Mouse (Mus musculus) midbrain, embryonic 16.5 days (tissue): ENCODE results near the gene Treml2. TPM values are rescaled to one million over a fixed set of nuclear protein-coding genes. Genes with fewer than 3 reads are reported as not detected.
"Not testable (repeated sequence)": the region's sequence is repeated elsewhere in the genome, so short reads cannot be mapped to it uniquely, and the experiment has no call there.

Source experiments
- ATAC-seq: fragments of 200-750 bp; cut with Nextera tagmentation; 2 replicates; pipeline ENCODE4 v1.8.0; 2017; ENCODE audit warnings: moderate TSS enrichment
- H3K27ac ChIP-seq: fragments of 300-500 bp; sonication (generic); 2 replicates; pipeline ENCODE4 v1.5.1; 2014; ENCODE audit warnings: mild to moderate bottlenecking, low read length, mixed read lengths
- H3K27me3 ChIP-seq: fragments of 300-500 bp; sonication (generic); 2 replicates; pipeline ENCODE4 v1.6.1; 2014; ENCODE audit warnings: low read depth, low read length, mixed read lengths; ENCODE audit not compliant: control insufficient read depth, insufficient read depth
- H3K36me3 ChIP-seq: fragments of 300-500 bp; sonication (generic); 2 replicates; pipeline ENCODE4 v1.6.1; 2014; ENCODE audit warnings: mild to moderate bottlenecking, low read length, moderate library complexity, mixed read lengths; ENCODE audit not compliant: control insufficient read depth, insufficient read depth
- H3K4me1 ChIP-seq: fragments of 300-500 bp; sonication (generic); 2 replicates; pipeline ENCODE4 v1.6.1; 2014; ENCODE audit warnings: mild to moderate bottlenecking, low read length, mixed read lengths; ENCODE audit not compliant: control insufficient read depth, insufficient read depth
- H3K4me2 ChIP-seq: fragments of 300-500 bp; sonication (generic); 2 replicates; pipeline ENCODE4 v1.6.1; 2014; ENCODE audit warnings: mild to moderate bottlenecking, low read length, mixed read lengths
- H3K4me3 ChIP-seq: fragments of 300-500 bp; sonication (generic); 2 replicates; pipeline ENCODE4 v1.5.1; 2014; ENCODE audit warnings: low read depth, mild to moderate bottlenecking, low read length, moderate library complexity, mixed read lengths
- H3K9ac ChIP-seq: fragments of 300-500 bp; sonication (generic); 2 replicates; pipeline ENCODE4 v1.6.1; 2014; ENCODE audit warnings: low read depth, low read length, mixed read lengths
- H3K9me3 ChIP-seq: fragments of 300-500 bp; sonication (generic); replicated peaks from 2 replicates; pipeline ENCODE4 v1.6.1; 2014; ENCODE audit warnings: mild to moderate bottlenecking, low read length, mixed read lengths; ENCODE audit not compliant: control insufficient read depth, poor library complexity, severe bottlenecking
- WGBS: fragments of 180-500 bp; shearing (Covaris S2); extraction: QIAGEN DNeasy Blood & Tissue Kit; methylation state at CpG from one replicate; pipeline ENCODE4 v1.1.7; 2014; 5-methylcytosine and 5-hydroxymethylcytosine counted together
- polyA plus RNA-seq: library from polyadenylated mRNA; unstranded; fragments of >200 nt; fragmentation: Nextera tagmentation; extraction: Ambion mirVana; gene quantifications from 2 replicates; pipeline ENCODE4 v1.2.1, GENCODE M21; 2015

Treml2 gene
- polyA plus RNA-seq, 1 experiment from 2014 or later, result 0.09 TPM

DNA sequence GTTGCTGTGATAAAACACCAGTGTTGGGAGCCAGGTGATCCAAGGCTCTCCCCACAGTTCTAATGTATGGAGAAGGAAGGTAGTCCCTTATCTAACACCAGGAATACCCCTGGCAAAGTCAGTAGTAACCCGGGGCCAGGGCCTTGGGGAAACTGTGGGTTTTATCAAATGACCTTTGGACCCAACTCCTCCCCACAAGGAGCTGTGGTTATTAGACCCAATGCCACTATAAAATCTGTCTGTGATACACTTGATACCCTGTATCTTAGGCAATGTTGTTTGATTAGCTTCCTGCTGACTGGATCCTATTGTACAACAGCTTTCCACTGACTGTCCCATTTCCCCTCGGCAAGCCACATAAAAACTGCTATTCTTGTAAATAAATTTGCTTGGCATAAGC is 12.8 kb downstream of the Treml2 start:
- 73% methylated on average over 2 of the region's 2 CpGs for WGBS
- Histone ChIP-seq H3K36me3 (no peaks in the 10 kb centered on the region), H3K9ac (no peak overlapping the region), H3K4me3 (no peak overlapping the region), H3K4me2 (no peak overlapping the region), H3K4me1 (no peaks in the 10 kb centered on the region), H3K27ac (no peak overlapping the region), H3K9me3 (no peaks in the 10 kb centered on the region), H3K27me3 (no peaks in the 10 kb centered on the region)
- no peak for ATAC-seq

DNA sequence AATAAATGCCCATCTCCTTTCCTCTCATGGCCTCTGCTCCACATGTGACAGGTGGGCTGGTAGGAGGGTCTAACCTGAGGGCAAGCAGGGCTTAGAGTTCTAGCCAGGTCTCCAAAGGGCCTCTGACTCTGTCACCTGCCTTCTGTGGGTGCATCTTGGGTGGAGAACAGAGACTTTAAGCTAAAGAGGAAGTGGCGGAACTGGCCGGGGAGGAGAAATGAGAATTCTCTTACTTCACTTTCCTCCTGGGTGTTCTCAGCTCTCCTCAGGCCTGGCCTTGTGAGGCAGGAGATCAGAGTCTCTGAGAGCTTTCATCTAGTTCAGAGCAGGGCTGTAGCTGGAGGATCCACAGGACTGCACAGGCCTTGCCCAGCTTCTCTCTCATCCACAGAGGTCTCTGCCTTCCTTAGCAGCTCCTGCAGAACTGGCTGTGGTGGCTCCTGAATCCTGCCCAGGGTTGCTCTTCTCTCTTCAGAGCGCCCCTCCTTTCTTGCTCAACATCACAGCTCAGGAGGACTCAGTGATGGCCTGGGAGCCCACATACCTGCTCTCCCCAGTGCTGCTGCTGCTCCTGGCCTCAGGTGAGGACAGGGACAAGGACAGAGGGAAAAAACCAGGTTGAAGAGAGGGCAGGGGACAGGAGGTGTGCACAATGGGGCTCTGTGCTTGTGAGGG is 16.7 kb downstream of the Treml2 start, which contains the start of gene B430306N03Rik:
Gene B430306N03Rik, plus strand, starts transcription at position 237 of the 675 bp plus-strand sequence.
- H3K4me2 ChIP-seq, ATAC-seq, H3K9me3 ChIP-seq, H3K27me3 ChIP-seq, H3K4me1 ChIP-seq, H3K9ac ChIP-seq, H3K4me3 ChIP-seq, H3K27ac ChIP-seq, H3K36me3 ChIP-seq: not testable (repeated sequence)
- WGBS, result 84% methylated on average over 3 of the region's 3 CpGs

DNA sequence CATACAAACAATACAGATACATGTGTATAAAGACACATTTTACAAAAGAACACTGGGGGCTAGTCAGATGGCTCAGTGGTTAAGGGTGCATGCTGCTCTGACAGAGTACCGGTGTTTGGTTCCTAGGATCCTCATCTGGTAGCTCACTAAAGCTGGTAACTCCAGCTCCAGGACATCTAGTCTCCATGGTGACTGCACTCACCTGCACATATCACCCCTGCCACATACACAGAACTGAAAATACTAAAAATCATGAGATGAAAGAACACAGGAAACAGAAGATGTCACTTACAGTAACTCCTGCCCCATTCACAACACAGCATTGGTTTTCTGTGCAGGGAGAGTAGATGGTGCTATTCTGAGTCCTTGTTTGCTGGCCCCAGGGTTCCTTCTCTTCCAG is 19.4 kb downstream of the Treml2 start:
- Histone ChIP-seq H3K9ac (no peak overlapping the region), H3K36me3 (no peaks in the 10 kb centered on the region), H3K4me3 (no peak overlapping the region), H3K4me1 (no peaks in the 10 kb centered on the region), H3K9me3 (no peaks in the 10 kb centered on the region), H3K27me3 (no peaks in the 10 kb centered on the region), H3K4me2 (no peak overlapping the region), H3K27ac (no peak overlapping the region)
- whole genome bisulfite sequencing, result 90% methylated on average over 1 of the region's 1 CpGs
- no peak for ATAC-seq

DNA sequence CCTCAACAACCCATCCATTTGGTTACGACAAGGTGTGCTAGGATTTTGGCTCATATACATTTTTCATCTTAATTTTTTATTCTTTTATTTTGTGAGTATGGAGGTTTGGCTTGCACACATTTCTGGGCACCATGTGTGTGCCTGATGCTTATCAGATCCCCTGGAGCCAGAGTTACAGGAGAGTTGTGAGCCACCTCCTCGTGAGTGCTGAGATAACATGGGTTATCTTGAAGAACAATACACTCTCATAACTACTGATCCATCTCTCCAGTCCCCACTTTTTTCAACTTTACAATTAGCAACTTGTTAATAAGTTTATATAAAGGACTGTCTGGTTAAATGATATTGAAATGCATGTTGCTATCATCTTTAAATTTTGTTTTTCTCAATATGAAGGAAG is 22.0 kb downstream of the Treml2 start:
- Histone ChIP-seq H3K4me3 (no peak overlapping the region), H3K27me3 (no peaks in the 10 kb centered on the region), H3K4me2 (no peak overlapping the region), H3K27ac (no peak overlapping the region), H3K4me1 (no peaks in the 10 kb centered on the region), H3K9ac (no peak overlapping the region), H3K9me3 (no peaks in the 10 kb centered on the region), H3K36me3 (no peaks in the 10 kb centered on the region)
- ATAC-seq, result no peak
- 89% methylated on average over 2 of the region's 2 CpGs for WGBS

DNA sequence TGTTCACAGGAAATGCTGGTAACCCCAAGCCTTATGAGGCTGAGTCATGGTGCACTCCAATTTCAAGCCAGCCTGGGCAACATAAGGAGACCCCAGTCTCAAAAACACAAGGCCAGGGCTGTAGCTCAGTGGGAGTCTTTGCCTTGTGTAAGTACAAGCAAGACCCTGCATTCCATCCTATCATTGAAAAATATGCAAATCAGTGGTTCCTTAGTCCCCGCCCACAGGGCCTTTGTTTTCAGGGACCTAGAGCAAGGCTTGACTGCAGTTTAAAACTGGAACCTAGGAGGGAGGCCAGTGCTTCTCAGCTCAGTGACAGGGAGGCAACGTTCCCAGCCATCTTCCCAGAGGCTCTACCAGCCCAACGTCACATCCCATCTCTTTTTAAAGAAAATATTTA is 23.9 kb downstream of the Treml2 start:
- no peak overlapping the region for H3K9ac ChIP-seq
- H3K9me3 ChIP-seq, result no peaks in the 10 kb centered on the region
- H3K36me3 ChIP-seq, result no peaks in the 10 kb centered on the region
- 59% methylated on average over 3 of the region's 3 CpGs for WGBS
- H3K4me1 ChIP-seq, result no peaks in the 10 kb centered on the region
- no peak overlapping the region for H3K27ac ChIP-seq
- H3K27me3 ChIP-seq, result no peaks in the 10 kb centered on the region
- H3K4me2 ChIP-seq, result no peak overlapping the region
- H3K4me3 ChIP-seq, result no peak overlapping the region
- ATAC-seq, result no peak

DNA sequence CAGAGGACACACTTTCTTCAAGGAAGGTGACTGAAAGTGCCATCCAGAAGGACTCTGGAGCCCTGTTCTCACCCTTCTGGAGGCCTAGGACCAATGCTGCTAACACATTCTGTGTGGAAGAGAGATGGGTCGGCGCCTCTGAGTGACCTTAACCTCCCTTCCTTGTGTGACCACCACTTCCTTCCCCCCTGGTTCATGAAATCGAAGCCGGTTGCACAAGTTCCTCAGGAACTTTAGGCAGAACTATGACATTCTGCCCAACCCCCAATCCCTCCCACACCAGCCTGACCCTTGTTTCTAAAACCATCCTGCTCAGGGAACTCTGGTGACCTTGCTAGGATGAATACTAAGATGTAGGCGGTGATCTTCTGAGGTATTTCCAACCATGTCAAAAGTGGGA is 25.0 kb downstream of the Treml2 start:
- Histone ChIP-seq H3K36me3 (no peaks in the 10 kb centered on the region), H3K27ac (no peak overlapping the region), H3K4me1 (no peaks in the 10 kb centered on the region), H3K9ac (no peak overlapping the region), H3K27me3 (no peaks in the 10 kb centered on the region), H3K9me3 (no peaks in the 10 kb centered on the region), H3K4me3 (no peak overlapping the region), H3K4me2 (no peak overlapping the region)
- WGBS, result 94% methylated on average over 5 of the region's 5 CpGs
- ATAC-seq, result no peak

DNA sequence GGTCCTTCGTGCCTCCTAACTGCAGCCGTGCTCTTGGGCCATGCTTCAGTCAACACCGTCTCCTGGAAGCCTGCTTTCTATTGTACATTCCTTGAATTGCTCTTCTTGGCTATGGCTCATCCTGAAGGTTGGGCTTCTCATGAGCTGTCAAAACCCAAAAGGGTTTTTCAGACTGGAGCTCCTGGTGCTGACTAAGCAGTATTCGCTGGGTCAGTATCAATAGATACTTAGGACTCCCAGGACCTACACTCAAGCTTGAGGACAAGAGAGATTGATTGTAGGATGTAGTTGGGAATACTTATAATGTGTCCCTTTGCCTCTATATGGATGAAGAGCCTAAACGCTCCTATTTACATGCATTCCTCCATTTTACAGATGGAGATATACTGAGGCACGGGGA is 25.8 kb downstream of the Treml2 start:
- H3K4me3 ChIP-seq, result no peak overlapping the region
- no peak for ATAC-seq
- H3K27me3 ChIP-seq, result no peaks in the 10 kb centered on the region
- H3K9ac ChIP-seq, result no peak overlapping the region
- H3K9me3 ChIP-seq, result no peaks in the 10 kb centered on the region
- no peak overlapping the region for H3K27ac ChIP-seq
- H3K4me2 ChIP-seq, result no peak overlapping the region
- H3K4me1 ChIP-seq, result no peaks in the 10 kb centered on the region
- 95% methylated on average over 6 of the region's 6 CpGs for WGBS
- no peaks in the 10 kb centered on the region for H3K36me3 ChIP-seq

DNA sequence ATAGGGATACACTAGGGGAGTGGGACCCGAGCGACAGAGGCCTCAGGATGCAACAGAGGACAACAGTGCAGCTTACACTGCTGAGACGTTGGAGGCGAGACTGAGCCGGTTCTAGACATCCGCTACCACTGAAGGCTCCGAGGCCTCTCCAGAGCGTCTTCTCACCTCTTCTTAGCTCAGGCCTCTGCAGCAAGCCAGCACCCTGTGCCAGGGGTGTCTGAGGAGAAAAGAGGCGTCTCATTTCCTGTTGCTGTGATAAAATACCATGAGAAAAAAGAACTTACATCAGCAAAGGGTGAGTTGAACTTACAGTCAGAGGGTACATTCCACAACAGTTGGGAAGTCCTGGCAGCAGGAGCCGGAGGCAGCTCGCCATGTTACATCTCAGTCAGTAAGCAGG is 26.3 kb downstream of the Treml2 start:
- no peaks in the 10 kb centered on the region for H3K4me1 ChIP-seq
- no peak overlapping the region for H3K9ac ChIP-seq
- no peaks in the 10 kb centered on the region for H3K9me3 ChIP-seq
- ATAC-seq, result no peak
- H3K36me3 ChIP-seq, result no peaks in the 10 kb centered on the region
- H3K27me3 ChIP-seq, result no peaks in the 10 kb centered on the region
- H3K4me3 ChIP-seq, result no peak overlapping the region
- H3K4me2 ChIP-seq, result no peak overlapping the region
- no peak overlapping the region for H3K27ac ChIP-seq
- 94% methylated on average over 11 of the region's 11 CpGs for WGBS

DNA sequence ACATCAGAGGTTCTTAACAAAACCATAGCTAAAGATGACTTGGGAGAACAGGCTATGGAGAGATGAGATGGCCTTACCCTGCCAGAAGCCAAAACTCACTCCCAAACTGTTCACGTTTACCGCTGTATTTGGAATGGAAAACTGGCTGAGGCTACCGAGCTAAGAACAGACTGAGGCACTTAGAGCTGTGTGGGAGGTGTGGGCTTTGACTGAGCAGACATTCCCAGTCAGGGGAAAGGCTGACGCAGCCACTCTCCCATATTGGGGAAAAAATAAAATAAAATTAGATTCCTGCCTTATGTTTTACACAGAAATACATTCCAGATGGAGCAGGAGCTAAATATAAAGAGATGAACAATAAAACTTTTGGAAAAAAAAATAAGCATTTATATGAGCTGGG is 27.4 kb downstream of the Treml2 start:
- Histone ChIP-seq H3K9ac (no peak overlapping the region), H3K36me3 (no peaks in the 10 kb centered on the region), H3K27ac (no peak overlapping the region), H3K27me3 (no peaks in the 10 kb centered on the region), H3K9me3 (no peaks in the 10 kb centered on the region), H3K4me3 (no peak overlapping the region), H3K4me2 (no peak overlapping the region), H3K4me1 (no peaks in the 10 kb centered on the region)
- no peak for ATAC-seq
- 91% methylated on average over 4 of the region's 4 CpGs for WGBS
